Mouse (Mus musculus) right cerebral cortex, postnatal 14 days (tissue): ENCODE results near the gene Ccdc186.

Experiments used
- DNase-seq: peaks from one replicate; pipeline ENCODE4 v3.0.0; 2022

Ccdc186 gene

GRCm38 (mm10) chr19:56750709-56751108, 71.3 kb downstream of the Ccdc186 start:
- no peak for DNase-seq

GRCm38 (mm10) chr19:56749343-56749742, 72.6 kb downstream of the Ccdc186 start:
- DNase-seq: no peak

GRCm38 (mm10) chr19:56747878-56748277, 74.1 kb downstream of the Ccdc186 start:
- DNase-seq: no peak

DNA sequence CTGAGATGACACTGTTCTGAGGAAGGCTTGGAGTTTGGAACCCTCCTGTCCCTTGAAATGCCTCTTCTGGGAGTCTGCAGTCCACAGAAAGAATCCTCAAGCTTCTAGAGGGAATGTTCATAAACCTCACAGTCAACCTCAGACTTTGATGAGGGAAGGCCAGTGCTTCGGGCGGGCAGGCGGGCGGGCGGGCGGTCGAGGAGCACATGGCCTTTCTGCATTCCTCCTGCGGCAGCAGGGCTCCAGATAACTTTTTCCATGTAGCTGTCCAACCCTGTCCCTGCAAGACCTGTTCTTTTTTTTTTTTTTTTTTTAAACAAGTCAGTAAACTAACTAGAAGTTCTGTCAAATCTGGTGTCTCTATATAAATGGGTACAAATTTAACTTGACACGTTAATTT, 75.4 kb downstream of the Ccdc186 start:
- no peak for DNase-seq

DNA sequence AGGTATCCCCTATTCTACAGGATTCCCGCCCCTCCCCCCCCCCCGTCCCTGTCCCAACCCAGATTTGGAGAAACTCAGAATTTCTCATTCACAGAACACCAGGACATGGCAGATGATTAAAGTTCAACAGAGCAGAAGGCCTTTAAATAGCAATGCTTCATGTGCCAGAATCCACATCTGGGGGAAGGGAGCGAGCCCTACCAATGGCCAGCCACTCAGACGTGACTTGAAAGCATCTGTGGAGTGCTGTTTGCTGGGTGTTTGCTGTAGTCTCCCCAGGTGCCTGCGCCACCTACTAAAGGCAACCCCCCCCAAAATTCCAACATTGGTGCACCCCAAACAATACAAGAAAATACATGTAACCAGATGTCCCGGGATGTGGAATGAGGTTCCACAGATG, 76.5 kb downstream of the Ccdc186 start:
- no peak for DNase-seq

DNA sequence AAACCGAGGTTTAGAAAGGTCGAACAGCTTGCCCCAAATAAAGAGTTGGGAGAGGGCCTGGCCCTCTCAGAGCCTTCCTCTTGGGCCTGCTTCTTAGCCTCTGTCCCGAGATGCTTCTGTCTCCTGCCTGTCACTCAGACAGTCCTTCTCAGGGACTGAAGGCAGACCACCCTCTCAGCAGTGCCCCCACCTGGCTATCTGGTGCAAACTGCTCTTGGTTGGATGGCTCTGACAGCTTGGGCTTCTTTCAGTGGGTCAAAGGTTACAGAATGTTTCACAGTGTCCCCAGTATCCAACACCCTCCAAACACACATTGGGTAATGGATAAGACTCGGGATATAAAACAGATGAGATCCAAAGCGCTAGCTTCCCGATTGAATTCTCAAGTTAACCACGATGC, 76.9 kb downstream of the Ccdc186 start:
- no peak for DNase-seq
